Mouse (Mus musculus): ENCODE measurements around the gene Pcnx2.

- no peak for TF ChIP-seq POLR2A (IDR thresholded peaks at IDR 0.05; ENCODE audit: borderline replicate concordance, extremely low read depth, insufficient read depth, insufficient read length, poor library complexity, severe bottlenecking)
- TF ChIP-seq CTCF (IDR thresholded peaks at IDR 0.05; ENCODE audit: borderline replicate concordance, extremely low read depth, insufficient read depth, insufficient read length): no peak
Measured at GRCm38 (mm10) chr8:125772300-125772699, 125.8 kb downstream of the Pcnx2 start.
